Mouse (Mus musculus): ENCODE data around the gene Sema3e. TPM values are rescaled to one million over a fixed set of nuclear protein-coding genes. Genes with fewer than 3 reads are reported as not detected.
A peak's percentile ranks its signal among the peaks of the same experiment; 100 is the strongest.

Sema3e gene
- total RNA-seq, 2 experiments from 2014 or later: 12.2 to 13.0 TPM

- H3K4me3 ChIP-seq: no peak overlapping the region
- intact Hi-C loops (cut with DNase I): no loop called here
- no peak for TF ChIP-seq CTCF (IDR thresholded peaks at IDR 0.05)
- DNase-seq (ENCODE audit: extremely low spot score in 1 of 2, low spot score in 2 of 2): no peak
- no peak overlapping the region for H3K27ac ChIP-seq
Observed at GRCm38 (mm10) chr5:14089875-14090608, 65.0 kb downstream of the Sema3e start.

- no peak overlapping the region for H3K4me3 ChIP-seq
- intact Hi-C loops (cut with DNase I): no loop called here
- no peak for TF ChIP-seq CTCF (IDR thresholded peaks at IDR 0.05)
- DNase-seq (ENCODE audit: extremely low spot score in 1 of 2, low spot score in 2 of 2): no peak
- H3K27ac ChIP-seq: no peak overlapping the region
Observed at GRCm38 (mm10) chr5:14090609-14090969, 65.5 kb downstream of the Sema3e start.

DNA sequence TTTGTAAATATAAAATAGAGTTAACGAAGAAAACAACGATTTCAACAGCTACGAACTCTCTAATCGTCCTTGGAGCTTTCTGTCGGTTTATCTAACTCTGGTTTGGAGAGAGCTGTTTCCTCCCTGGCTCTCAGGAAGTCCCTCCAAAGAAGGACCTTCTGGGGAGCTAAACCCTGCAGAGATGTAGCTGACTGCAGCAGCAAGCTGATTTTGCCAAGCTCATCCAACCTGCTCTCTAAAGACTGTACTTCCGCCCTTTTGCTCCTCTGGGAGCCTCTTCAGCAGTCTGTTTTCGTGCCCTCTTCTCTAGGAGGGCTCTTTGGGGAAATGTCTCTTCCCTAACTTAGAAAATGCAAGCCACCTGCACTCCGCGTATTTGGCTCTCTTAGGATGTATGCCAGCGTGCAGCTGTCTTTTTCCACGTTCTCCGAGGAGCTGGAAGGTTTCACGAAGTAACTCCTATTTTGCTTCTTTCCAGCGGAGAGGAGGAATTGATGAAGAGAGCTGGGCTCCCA lies 67.2 kb downstream of the Sema3e start:
- peak overlapping the region; percentile 76 for H3K27ac ChIP-seq
- peak in 1 of 2 experiments; percentile 20 for DNase-seq (ENCODE audit: extremely low spot score in 1 of 2, low spot score in 2 of 2)
- intact Hi-C loops (cut with DNase I): no loop called here
- no peak for TF ChIP-seq CTCF (IDR thresholded peaks at IDR 0.05)
- H3K4me3 ChIP-seq: peak overlapping the region; percentile 29

DNA sequence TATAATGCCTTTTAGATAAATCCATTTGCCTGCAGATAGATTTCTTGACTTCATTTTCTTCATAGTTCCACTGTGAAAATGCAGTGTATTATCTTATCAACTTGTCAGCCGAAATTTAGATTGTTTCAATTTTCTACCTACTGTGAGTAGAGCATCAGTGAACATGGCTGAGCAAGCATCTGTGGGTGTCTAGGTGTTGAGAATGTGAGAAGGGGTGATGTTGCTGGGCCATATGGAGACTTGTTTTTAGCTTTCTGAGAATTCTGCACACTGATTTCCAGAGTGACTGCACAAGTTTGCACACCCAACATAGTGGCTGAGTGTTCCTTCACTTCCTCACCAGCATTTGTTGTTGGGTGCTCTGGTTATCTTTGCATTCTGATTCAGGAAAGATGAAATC lies 71.1 kb downstream of the Sema3e start:
- TF ChIP-seq CTCF (IDR thresholded peaks at IDR 0.05): no peak

GRCm38 (mm10) chr5:14098677-14099076 lies 73.6 kb downstream of the Sema3e start:
- no peak for DNase-seq (ENCODE audit: extremely low spot score in 1 of 2, low spot score in 2 of 2)
- TF ChIP-seq CTCF (IDR thresholded peaks at IDR 0.05): no peak

More for the DNA sequence above, 71.1 kb downstream of the Sema3e start:
- intact Hi-C loops (cut with DNase I): no loop called here
- H3K27ac ChIP-seq: no peak overlapping the region
- DNase-seq (ENCODE audit: extremely low spot score in 1 of 2, low spot score in 2 of 2): no peak
- H3K4me3 ChIP-seq: no peak overlapping the region

DNA sequence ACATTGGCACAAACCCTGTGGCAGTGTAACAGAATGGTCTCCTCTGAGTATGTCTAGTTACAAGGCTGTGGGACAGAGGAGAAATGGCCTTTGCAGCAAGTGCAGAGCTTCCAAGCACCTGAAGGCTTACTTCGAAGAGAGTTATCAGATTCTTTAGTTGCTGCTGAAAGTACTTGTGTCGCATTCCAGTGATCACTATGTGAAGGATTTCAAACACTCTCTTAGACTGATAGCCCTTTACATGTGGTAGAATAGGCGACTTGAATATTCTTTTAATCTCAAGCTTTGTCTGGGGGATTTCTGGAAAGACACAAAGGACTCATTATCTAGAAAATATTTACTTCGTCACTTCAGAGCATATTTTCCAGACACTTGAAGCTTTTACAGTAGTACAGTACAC lies 82.3 kb downstream of the Sema3e start:
- no peak for TF ChIP-seq CTCF (IDR thresholded peaks at IDR 0.05)
- no peak for DNase-seq (ENCODE audit: extremely low spot score in 1 of 2, low spot score in 2 of 2)
- intact Hi-C loops (cut with DNase I): no loop called here
- no peak overlapping the region for H3K27ac ChIP-seq
- no peak overlapping the region for H3K4me3 ChIP-seq

More at GRCm38 (mm10) chr5:14098677-14099076, 73.6 kb downstream of the Sema3e start:
- Histone ChIP-seq H3K4me3 (no peak overlapping the region), H3K27ac (no peak overlapping the region)
- intact Hi-C loops (cut with DNase I): no loop called here

GRCm38 (mm10) chr5:14109001-14109400 lies 83.9 kb downstream of the Sema3e start:
- H3K4me3 ChIP-seq: no peak overlapping the region
- DNase-seq (ENCODE audit: extremely low spot score in 1 of 2, low spot score in 2 of 2): no peak
- no peak overlapping the region for H3K27ac ChIP-seq
- no peak for TF ChIP-seq CTCF (IDR thresholded peaks at IDR 0.05)
- intact Hi-C loops (cut with DNase I): no loop called here

DNA sequence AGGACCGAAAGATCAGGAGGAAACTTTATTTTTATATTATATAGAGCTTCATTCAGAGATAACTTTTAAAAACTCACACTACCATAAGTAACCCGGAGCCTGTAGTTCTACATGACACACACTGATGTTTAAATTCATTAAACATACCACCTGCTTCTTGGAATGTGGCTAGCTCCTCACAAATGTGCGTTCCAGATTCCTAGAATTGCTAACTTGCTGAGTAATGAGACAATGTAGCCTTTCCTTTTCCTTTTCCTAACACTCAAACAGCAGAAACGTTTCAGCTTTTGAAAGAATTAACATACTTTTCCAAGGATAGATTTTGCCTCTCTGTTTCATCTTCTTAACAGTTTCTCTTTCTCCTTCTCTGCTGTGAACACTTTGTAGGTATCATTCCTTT lies 86.3 kb downstream of the Sema3e start:
- H3K27ac ChIP-seq: no peak overlapping the region
- TF ChIP-seq CTCF (IDR thresholded peaks at IDR 0.05): no peak
- no peak overlapping the region for H3K4me3 ChIP-seq
- DNase-seq (ENCODE audit: extremely low spot score in 1 of 2, low spot score in 2 of 2): no peak
- intact Hi-C loops (cut with DNase I): no loop called here

GRCm38 (mm10) chr5:14121902-14122301 lies 96.8 kb downstream of the Sema3e start:
- Histone ChIP-seq H3K4me3 (no peak overlapping the region), H3K27ac (no peak overlapping the region)
- intact Hi-C loops (cut with DNase I): no loop called here
- TF ChIP-seq CTCF (IDR thresholded peaks at IDR 0.05): no peak
- DNase-seq (ENCODE audit: extremely low spot score in 1 of 2, low spot score in 2 of 2): no peak

GRCm38 (mm10) chr5:14126591-14126990 lies 101.5 kb downstream of the Sema3e start:
- no peak for DNase-seq (ENCODE audit: extremely low spot score in 1 of 2, low spot score in 2 of 2)
- TF ChIP-seq CTCF (IDR thresholded peaks at IDR 0.05): no peak
- Histone ChIP-seq H3K4me3 (no peak overlapping the region), H3K27ac (no peak overlapping the region)
- intact Hi-C loops (cut with DNase I): no loop called here

DNA sequence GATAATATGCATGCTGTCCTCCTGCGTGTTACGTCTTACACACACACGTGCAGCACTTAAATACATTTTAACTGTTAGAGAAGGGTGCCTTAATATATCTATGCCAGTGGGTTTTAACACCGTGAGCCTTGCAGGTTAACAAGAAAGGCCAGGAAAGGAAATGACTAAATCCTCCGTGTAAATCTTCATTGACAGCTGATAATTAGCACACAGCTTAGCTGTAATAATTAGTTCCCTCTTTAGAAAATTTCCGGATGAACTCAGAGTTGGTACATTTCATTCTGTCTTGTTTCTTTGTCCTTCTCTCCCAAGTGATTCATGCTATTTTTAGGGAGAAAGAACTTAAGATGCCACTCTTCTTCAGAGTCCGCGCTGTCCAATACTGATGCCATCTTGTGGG lies 110.9 kb downstream of the Sema3e start:
- DNase-seq (ENCODE audit: extremely low spot score in 1 of 2, low spot score in 2 of 2): no peak
- intact Hi-C loops (cut with DNase I): no loop called here
- no peak for TF ChIP-seq CTCF (IDR thresholded peaks at IDR 0.05)
- H3K4me3 ChIP-seq: no peak overlapping the region
- no peak overlapping the region for H3K27ac ChIP-seq

GRCm38 (mm10) chr5:14138725-14139124 lies 113.6 kb downstream of the Sema3e start:
- intact Hi-C loops (cut with DNase I): no loop called here
- Histone ChIP-seq H3K27ac (no peak overlapping the region), H3K4me3 (no peak overlapping the region)
- TF ChIP-seq CTCF (IDR thresholded peaks at IDR 0.05): no peak
- no peak for DNase-seq (ENCODE audit: extremely low spot score in 1 of 2, low spot score in 2 of 2)

GRCm38 (mm10) chr5:14162579-14162978 lies 137.5 kb downstream of the Sema3e start:
- intact Hi-C loops (cut with DNase I): no loop called here
- peak in 1 of 2 experiments; percentile 9 for DNase-seq (ENCODE audit: extremely low spot score in 1 of 2, low spot score in 2 of 2)
- no peak overlapping the region for H3K4me3 ChIP-seq
- no peak overlapping the region for H3K27ac ChIP-seq
- no peak for TF ChIP-seq CTCF (IDR thresholded peaks at IDR 0.05)

Data from left cerebral cortex, adult 2 months (tissue).